Mouse (Mus musculus) hindbrain, embryonic 14.5 days (tissue): ENCODE results near the gene Kctd13. TPM values are rescaled to one million over a fixed set of nuclear protein-coding genes. Genes with fewer than 3 reads are reported as not detected.
"Not testable (repeated sequence)": the region's sequence is repeated elsewhere in the genome, so short reads cannot be mapped to it uniquely, and the experiment has no call there.

Source experiments
- ATAC-seq: fragments of 200-750 bp; cut with Nextera tagmentation; 2 replicates; pipeline ENCODE4 v1.8.0; 2017; ENCODE audit warnings: moderate number of reproducible peaks, mild to moderate bottlenecking, moderate TSS enrichment, moderate library complexity; ENCODE audit not compliant: low FRiP score
- DNase-seq: peaks from one replicate; pipeline ENCODE4 v3.0.0-alpha.2; 2015; ENCODE audit warnings: low spot score
- H3K27ac ChIP-seq: fragments of 300-500 bp; sonication (generic); 2 replicates; pipeline ENCODE4 v1.5.1; 2014; ENCODE audit warnings: mild to moderate bottlenecking, moderate library complexity
- H3K27me3 ChIP-seq: fragments of 300-500 bp; sonication (generic); 2 replicates; pipeline ENCODE4 v1.6.1; 2014; ENCODE audit warnings: mild to moderate bottlenecking, low read length, mixed read lengths; ENCODE audit not compliant: control insufficient read depth, insufficient read depth
- H3K36me3 ChIP-seq: fragments of 300-500 bp; sonication (generic); replicated peaks from 2 replicates; pipeline ENCODE4 v1.6.1; 2014; ENCODE audit not compliant: control insufficient read depth, insufficient read depth
- H3K4me1 ChIP-seq: fragments of 300-500 bp; sonication (generic); replicated peaks from 2 replicates; pipeline ENCODE4 v1.6.1; 2014; ENCODE audit warnings: antibody characterized with exemption, low read length, mixed read lengths; ENCODE audit not compliant: control insufficient read depth, insufficient read depth
- H3K4me2 ChIP-seq: fragments of 300-500 bp; sonication (generic); replicated peaks from 2 replicates; pipeline ENCODE4 v1.6.1; 2014; ENCODE audit warnings: mild to moderate bottlenecking, moderate library complexity
- H3K4me3 ChIP-seq: fragments of 300-500 bp; sonication (generic); replicated peaks from 2 replicates; pipeline ENCODE4 v1.5.1; 2014; ENCODE audit warnings: mild to moderate bottlenecking, low read length
- H3K9ac ChIP-seq: fragments of 300-500 bp; sonication (generic); 2 replicates; pipeline ENCODE4 v1.6.1; 2014
- H3K9me3 ChIP-seq: fragments of 300-500 bp; sonication (generic); 2 replicates; pipeline ENCODE4 v1.6.1; 2016; ENCODE audit warnings: low read length; ENCODE audit not compliant: control insufficient read depth
- WGBS: fragments of 180-500 bp; shearing (Covaris S2); extraction: QIAGEN DNeasy Blood & Tissue Kit; methylation state at CpG from one replicate; pipeline ENCODE4 v1.1.7; 2014; 5-methylcytosine and 5-hydroxymethylcytosine counted together
- polyA plus RNA-seq: library from polyadenylated mRNA; unstranded; fragments of >200 nt; fragmentation: Nextera tagmentation; extraction: Ambion mirVana; gene quantifications from 2 replicates; pipeline ENCODE4 v1.2.1, GENCODE M21; 2014

Kctd13 gene
- polyA plus RNA-seq, 1 experiment from 2014 or later: 102 TPM

GRCm38 (mm10) chr7:126898102-126898990 lies 30.3 kb upstream of the Kctd13 start:
- DNase-seq (peak; percentile 95), ATAC-seq (peak; percentile 91)
- peaks cover 14% of the 10 kb centered on the region; the same call in 1 of the 2 replicates for H3K4me1 ChIP-seq
- H3K27me3 ChIP-seq: no peaks in the 10 kb centered on the region
- peak overlapping the region; percentile 60 for H3K4me2 ChIP-seq
- peak overlapping the region; percentile 80 for H3K9ac ChIP-seq
- 12% methylated on average over 37 of the region's 37 CpGs for WGBS
- H3K27ac ChIP-seq: peak overlapping the region; percentile 88
- no peaks in the 10 kb centered on the region for H3K9me3 ChIP-seq
- no peaks in the 10 kb centered on the region for H3K36me3 ChIP-seq
- H3K4me3 ChIP-seq: peak overlapping the region; percentile 53

DNA sequence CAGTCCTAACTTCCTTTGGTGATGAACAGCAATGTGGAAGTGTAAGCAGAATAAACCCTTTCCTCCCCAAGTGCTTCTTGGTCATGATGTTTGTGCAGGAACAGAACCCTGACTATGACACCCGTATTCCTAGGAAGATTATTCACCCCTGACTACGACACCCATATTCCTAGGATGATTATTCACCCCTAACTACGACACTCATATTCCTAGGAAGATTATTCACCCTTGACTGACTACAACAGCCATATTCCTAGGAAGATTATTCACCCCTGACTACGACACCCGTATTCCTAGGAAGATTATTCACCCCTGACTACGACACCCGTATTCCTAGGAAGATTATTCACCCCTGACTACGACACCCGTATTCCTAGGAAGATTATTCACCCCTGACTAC lies 28.9 kb upstream of the Kctd13 start:
- WGBS: 95% methylated on average over 7 of the region's 9 CpGs
- H3K4me1 ChIP-seq: peaks cover 14% of the 10 kb centered on the region; the same call in 1 of the 2 replicates
- DNase-seq, H3K27me3 ChIP-seq, H3K4me2 ChIP-seq, H3K36me3 ChIP-seq, ATAC-seq, H3K9ac ChIP-seq, H3K4me3 ChIP-seq, H3K27ac ChIP-seq, H3K9me3 ChIP-seq: not testable (repeated sequence)

GRCm38 (mm10) chr7:126905590-126905989 lies 23.1 kb upstream of the Kctd13 start:
- Histone ChIP-seq H3K27me3 (no peaks in the 10 kb centered on the region), H3K4me3 (no peak overlapping the region), H3K9ac (no peak overlapping the region), H3K4me2 (no peak overlapping the region), H3K27ac (no peak overlapping the region), H3K4me1 (no peaks in the 10 kb centered on the region), H3K9me3 (no peaks in the 10 kb centered on the region), H3K36me3 (no peaks in the 10 kb centered on the region)
- ATAC-seq (no peak), DNase-seq (no peak)
- 89% methylated on average over 3 of the region's 3 CpGs for WGBS

GRCm38 (mm10) chr7:126914844-126915243 lies 13.8 kb upstream of the Kctd13 start:
- WGBS: 92% methylated on average over 3 of the region's 3 CpGs
- no peak overlapping the region for H3K4me3 ChIP-seq
- no peak for ATAC-seq

GRCm38 (mm10) chr7:126918356-126918755 lies 10.3 kb upstream of the Kctd13 start:
- not testable (repeated sequence) for H3K4me3 ChIP-seq, H3K9me3 ChIP-seq, H3K4me2 ChIP-seq, DNase-seq, H3K4me1 ChIP-seq, ATAC-seq, H3K27ac ChIP-seq, H3K27me3 ChIP-seq, H3K36me3 ChIP-seq, H3K9ac ChIP-seq
- 21% methylated on average over 4 of the region's 4 CpGs for WGBS

More at GRCm38 (mm10) chr7:126914844-126915243, 13.8 kb upstream of the Kctd13 start:
- Histone ChIP-seq H3K9me3 (no peaks in the 10 kb centered on the region), H3K4me1 (no peaks in the 10 kb centered on the region), H3K27me3 (no peaks in the 10 kb centered on the region), H3K27ac (no peak overlapping the region), H3K9ac (no peak overlapping the region), H3K4me2 (no peak overlapping the region), H3K36me3 (no peaks in the 10 kb centered on the region)
- no peak for DNase-seq

DNA sequence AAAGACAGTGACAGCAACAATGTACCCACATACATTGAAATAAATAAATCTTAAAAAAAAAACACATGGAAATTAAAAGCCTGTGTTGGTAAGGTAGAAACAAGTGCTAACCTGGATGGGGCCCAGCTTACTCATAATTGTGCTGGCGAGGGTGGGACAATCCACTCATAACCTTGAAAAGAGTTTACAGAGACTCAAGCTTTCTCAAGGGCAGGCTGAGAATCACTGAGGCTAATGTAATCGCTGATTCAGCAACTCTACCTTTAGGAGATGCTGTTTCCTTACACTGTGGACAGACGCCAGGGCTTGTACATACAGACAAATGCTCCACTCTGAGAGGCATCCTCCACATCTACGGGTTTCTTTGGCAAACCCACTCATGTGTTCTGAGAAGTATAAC lies 8.7 kb upstream of the Kctd13 start:
- Histone ChIP-seq H3K27me3 (no peaks in the 10 kb centered on the region), H3K36me3 (no peaks in the 10 kb centered on the region), H3K4me3 (no peak overlapping the region), H3K9ac (no peak overlapping the region), H3K4me1 (no peaks in the 10 kb centered on the region; the same call in 1 of the 2 replicates), H3K27ac (no peak overlapping the region), H3K4me2 (no peak overlapping the region), H3K9me3 (no peaks in the 10 kb centered on the region)
- DNase-seq (no peak), ATAC-seq (no peak)
- 74% methylated on average over 4 of the region's 4 CpGs for WGBS

DNA sequence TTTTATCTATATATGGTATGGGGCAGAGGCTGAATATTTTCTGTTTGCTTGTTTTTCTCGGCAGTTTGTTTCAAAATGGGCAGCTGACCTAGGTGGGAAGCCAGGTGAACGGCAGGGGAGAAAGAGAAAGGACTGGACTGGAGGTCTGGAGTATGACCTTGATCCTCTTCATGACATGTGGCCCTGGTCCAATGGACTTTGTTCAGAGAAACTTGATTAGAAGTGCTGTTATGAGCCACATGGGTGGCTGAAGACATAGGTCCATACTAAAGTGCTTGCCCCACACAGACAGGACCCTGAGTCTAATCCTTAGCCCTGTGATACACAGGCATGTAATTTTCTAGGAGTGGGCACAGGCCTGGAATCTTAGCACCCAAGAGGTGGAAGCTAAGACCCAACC lies 7.1 kb upstream of the Kctd13 start:
- H3K9ac ChIP-seq: no peak overlapping the region
- DNase-seq: no peak
- no peak overlapping the region for H3K4me2 ChIP-seq
- no peaks in the 10 kb centered on the region for H3K9me3 ChIP-seq
- no peak overlapping the region for H3K4me3 ChIP-seq
- H3K27me3 ChIP-seq: no peaks in the 10 kb centered on the region
- no peaks in the 10 kb centered on the region for H3K36me3 ChIP-seq
- 73% methylated on average over 2 of the region's 2 CpGs for WGBS
- ATAC-seq: no peak
- no peak overlapping the region for H3K27ac ChIP-seq
- H3K4me1 ChIP-seq: no peaks in the 10 kb centered on the region; the same call in 1 of the 2 replicates

DNA sequence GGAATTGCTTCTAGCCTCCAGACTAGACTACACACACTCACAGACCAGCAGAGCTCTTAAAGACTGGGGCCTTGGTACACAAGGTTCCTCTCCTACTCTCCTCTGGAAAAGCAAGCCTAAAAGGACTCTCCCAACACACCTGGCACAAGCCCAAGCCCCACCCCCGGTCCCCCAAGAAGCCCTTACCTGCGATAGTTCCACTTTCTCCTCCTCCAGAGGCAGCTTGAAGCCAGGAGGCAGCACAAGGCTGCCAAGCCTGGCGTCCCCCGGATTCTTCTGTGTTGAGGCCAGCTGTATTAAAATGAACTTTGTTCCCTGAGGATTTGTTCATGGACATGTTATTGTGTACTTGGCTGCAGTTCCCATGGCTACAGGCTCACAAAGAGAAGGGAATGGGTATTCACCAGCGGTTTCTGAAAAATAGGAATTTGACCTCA lies 6.0 kb upstream of the Kctd13 start, which contains the start of gene Tmem219:
Gene Tmem219, minus strand, starts transcription at position 294 of the 437 bp plus-strand sequence.
- WGBS: 12% methylated on average over 5 of the region's 5 CpGs
- Histone ChIP-seq H3K9me3 (no peaks in the 10 kb centered on the region), H3K27me3 (no peaks in the 10 kb centered on the region), H3K4me3 (no peak within 1 kb of the TSS), H3K36me3 (no peaks in the 10 kb centered on the region), H3K4me2 (no peak within 1 kb of the TSS; the same call in 1 of the 2 replicates), H3K4me1 (no peaks in the 10 kb centered on the region; the same call in 1 of the 2 replicates), H3K9ac (no peak within 1 kb of the TSS), H3K27ac (peak within 1 kb of the TSS; percentile 56; the same call in 1 of the 2 replicates)
- DNase-seq: peak; percentile 64
- no peak for ATAC-seq

DNA sequence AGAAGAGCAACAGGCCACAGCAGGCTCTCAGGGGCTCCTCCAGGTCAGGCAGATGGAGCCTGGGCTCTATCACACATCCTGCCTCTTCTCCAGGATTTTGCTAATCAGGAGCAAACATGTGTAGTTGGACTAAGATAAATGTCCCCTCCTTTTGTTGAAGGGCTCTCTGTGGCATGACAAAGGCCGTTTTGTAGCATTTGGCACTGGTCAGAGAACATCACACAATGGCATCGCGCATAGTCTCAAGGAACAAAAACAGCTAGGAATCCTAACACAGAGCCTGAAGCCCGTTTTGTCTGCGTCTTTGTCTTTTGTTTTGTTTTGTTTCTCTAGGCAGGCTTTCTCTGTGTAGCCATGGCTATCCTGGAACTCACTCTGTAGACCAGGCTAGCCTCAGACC lies 4.7 kb upstream of the Kctd13 start:
- ATAC-seq (no peak), DNase-seq (no peak)
- H3K27me3 ChIP-seq: no peaks in the 10 kb centered on the region
- no peak overlapping the region for H3K9ac ChIP-seq
- H3K4me1 ChIP-seq: no peaks in the 10 kb centered on the region; the same call in 1 of the 2 replicates
- H3K36me3 ChIP-seq: no peaks in the 10 kb centered on the region
- H3K4me2 ChIP-seq: no peak overlapping the region
- no peaks in the 10 kb centered on the region for H3K9me3 ChIP-seq
- WGBS: 21% methylated on average over 5 of the region's 5 CpGs
- no peak overlapping the region for H3K27ac ChIP-seq
- no peak overlapping the region for H3K4me3 ChIP-seq
